Mouse (Mus musculus): ENCODE results near the gene Bcl7b.
"Not testable (repeated sequence)": the region's sequence is repeated elsewhere in the genome, so short reads cannot be mapped to it uniquely, and the experiment has no call there.

The Bcl7b gene

GRCm38 (mm10) chr5:135208197-135208596, 40.1 kb downstream of the Bcl7b start:
- no peak for DNase-seq (ENCODE audit: low read depth, low spot score)

DNA sequence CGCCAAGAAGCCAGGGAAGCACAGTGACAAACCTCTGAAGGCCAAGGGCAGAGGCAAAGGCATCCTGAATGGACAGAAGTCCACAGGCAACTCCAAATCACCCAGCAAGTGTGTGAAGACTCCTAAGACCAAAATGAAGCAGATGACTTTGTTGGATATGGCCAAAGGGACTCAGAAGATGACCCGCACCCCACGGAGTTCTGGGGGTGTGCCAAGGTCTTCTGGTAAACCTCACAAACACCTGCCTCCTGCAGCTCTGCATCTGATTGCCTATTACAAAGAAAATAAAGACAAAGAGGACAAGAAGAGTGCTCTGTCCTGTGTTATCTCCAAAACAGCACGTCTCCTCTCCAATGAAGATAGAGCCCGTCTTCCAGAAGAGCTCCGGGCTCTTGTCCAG, 48.8 kb downstream of the Bcl7b start:
- DNase-seq (ENCODE audit: low read depth, low spot score), result no peak

DNA sequence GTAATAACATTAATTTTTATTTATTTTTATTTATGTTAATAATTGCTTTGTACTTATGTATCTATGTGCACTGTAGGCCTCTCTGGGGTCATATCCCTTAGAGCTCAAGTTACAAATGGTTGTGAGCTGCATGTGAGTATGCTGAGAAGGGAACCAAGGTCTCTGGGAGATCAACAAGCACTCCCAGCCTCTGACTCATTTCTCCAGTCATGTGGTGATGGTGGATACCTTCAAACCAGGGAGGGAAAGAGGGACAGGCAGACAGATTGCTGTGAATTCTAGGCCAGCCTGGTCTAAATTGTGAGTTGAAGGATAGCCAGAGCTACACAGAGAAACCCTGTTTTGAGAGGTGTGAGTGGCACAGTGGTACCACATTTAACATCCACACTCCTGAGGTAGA, 52.9 kb downstream of the Bcl7b start:
- no peak for DNase-seq (ENCODE audit: low read depth, low spot score)

DNA sequence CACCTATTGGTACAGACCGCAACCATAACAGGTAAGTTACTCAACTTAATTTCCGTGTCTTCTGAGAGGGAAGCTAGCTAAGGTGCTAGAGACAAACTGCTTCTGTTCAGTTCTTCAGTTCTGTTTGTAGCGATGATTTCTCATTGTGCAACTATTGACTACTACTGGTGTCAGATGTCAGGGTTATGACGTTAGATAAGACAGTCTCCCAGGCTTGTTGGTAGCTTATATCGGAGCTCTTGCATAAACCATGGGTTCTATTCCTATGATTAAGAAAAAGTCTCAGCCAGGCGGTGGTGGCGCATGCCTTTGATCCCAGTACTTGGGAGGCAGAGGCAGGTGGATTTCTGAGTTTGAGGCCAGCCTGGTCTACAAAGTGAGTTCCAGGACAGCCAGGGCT, 54.0 kb downstream of the Bcl7b start:
- no peak for DNase-seq (ENCODE audit: low read depth, low spot score)

GRCm38 (mm10) chr5:135224169-135224568, 56.1 kb downstream of the Bcl7b start:
- DNase-seq (ENCODE audit: low read depth, low spot score), result no peak

GRCm38 (mm10) chr5:135225879-135226278, 57.8 kb downstream of the Bcl7b start:
- not testable (repeated sequence) for DNase-seq (ENCODE audit: low read depth, low spot score)

DNA sequence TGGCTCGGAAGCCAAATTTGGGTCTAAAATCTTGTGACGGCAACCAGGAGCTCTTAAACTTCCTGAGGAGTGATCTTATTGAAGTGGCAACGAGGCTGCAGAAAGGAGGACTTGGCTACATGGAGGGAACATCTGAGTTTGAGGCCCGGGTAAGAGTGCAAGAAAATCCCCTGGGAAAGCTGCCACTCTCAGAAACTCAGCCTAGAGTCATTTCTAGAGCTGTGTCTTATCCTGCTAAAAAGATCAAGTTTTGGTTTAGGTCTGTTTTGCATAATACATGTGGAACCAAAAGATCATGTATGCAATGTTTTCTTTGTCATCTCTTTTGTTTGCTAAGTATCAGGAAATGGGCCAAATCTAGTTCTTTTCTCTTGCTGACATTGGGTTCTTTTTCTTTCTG, 62.1 kb downstream of the Bcl7b start:
- no peak for DNase-seq (ENCODE audit: low read depth, low spot score)

All from retina, adult 2 months (tissue).